Mouse (Mus musculus): ENCODE data around the gene 4930432K21Rik.

- TF ChIP-seq POLR2A (IDR thresholded peaks at IDR 0.05; ENCODE audit: low read depth, low read length): peak; percentile 49; the same call in 1 of the 2 replicates
- 0 out of 2 replicates have a peak, but pooled peaks have one; percentile 4 for TF ChIP-seq EP300 (IDR thresholded peaks at IDR 0.05; ENCODE audit: low read length)
- TF ChIP-seq TCF12 (IDR thresholded peaks at IDR 0.05; ENCODE audit: low read depth, low read length): 0 out of 2 replicates have a peak, but pooled peaks have one; percentile 33
- TF ChIP-seq CTCF (conservative IDR thresholded peaks at IDR 0.05 in 1 of 2, IDR thresholded peaks at IDR 0.05 in 1 of 2; ENCODE audit: low read depth in 2 of 2, low read length in 2 of 2): peak; percentile 81 to 95
- no peak for TF ChIP-seq E2F4 (IDR thresholded peaks at IDR 0.05; ENCODE audit: insufficient replicate concordance, low read depth, low read length)
- no peak for TF ChIP-seq UBTF (IDR thresholded peaks at IDR 0.05; ENCODE audit: low read depth, low read length)
- TF ChIP-seq MAZ (IDR thresholded peaks at IDR 0.05; ENCODE audit: low read depth, low read length): no peak; the same call in 1 of the 2 replicates
- TF ChIP-seq USF1 (IDR thresholded peaks at IDR 0.05; ENCODE audit: low read depth, low read length): no peak
- no peak; the same call in 1 of the 2 replicates for TF ChIP-seq NELFE (IDR thresholded peaks at IDR 0.05; ENCODE audit: low read depth, low read length)
- no peak for TF ChIP-seq MYC (IDR thresholded peaks at IDR 0.05; ENCODE audit: low read depth, low read length)
- TF ChIP-seq RAD21 (IDR thresholded peaks at IDR 0.05; ENCODE audit: low read depth, low read length): peak; percentile 95
- TF ChIP-seq ZMIZ1 (IDR thresholded peaks at IDR 0.05; ENCODE audit: low read depth, low read length): no peak
- TF ChIP-seq KAT2A (IDR thresholded peaks at IDR 0.05; ENCODE audit: insufficient replicate concordance, low read length): no peak
These were observed 38.7 kb downstream of the 4930432K21Rik start for GRCm38 (mm10) chr8:84186547-84186946.
